Mouse (Mus musculus): Measurements from ENCODE around the gene Tex261. TPM values are rescaled to one million over a fixed set of nuclear protein-coding genes. Genes with fewer than 3 reads are reported as not detected.

Tex261 gene
- polyA plus RNA-seq, 1 experiment from 2014 or later, result 56.0 TPM

GRCm38 (mm10) chr6:83774781-83775563 is 641 bp downstream of the Tex261 start:
- no peaks in the 10 kb centered on the region for H3K27me3 ChIP-seq (ENCODE audit: control insufficient read depth, insufficient read depth, low read length)
- WGBS (ENCODE audit: insufficient replicate concordance), result 0% methylated on average over 14 of the region's 14 CpGs
- peak overlapping the region; percentile 85 for H3K27ac ChIP-seq (ENCODE audit: low read depth, low read length)
- peak; percentile 41; the same call in 1 of the 2 replicates for ATAC-seq (replicated peaks; ENCODE audit: insufficient number of reproducible peaks, low FRiP score, low TSS enrichment)
- H3K4me3 ChIP-seq (ENCODE audit: low read depth, low read length), result peak overlapping the region; percentile 88
- H3K4me2 ChIP-seq, result peak overlapping the region; percentile 90
- peaks cover 5% of the 10 kb centered on the region for H3K36me3 ChIP-seq (ENCODE audit: control insufficient read depth, insufficient read depth, low read length)
- peak overlapping the region; percentile 91 for H3K9ac ChIP-seq (ENCODE audit: low read depth, low read length)
- H3K9me3 ChIP-seq (replicated peaks; ENCODE audit: control insufficient read depth, low read length), result no peaks in the 10 kb centered on the region
- H3K4me1 ChIP-seq (ENCODE audit: control insufficient read depth, insufficient read depth, low read length), result peaks cover 10% of the 10 kb centered on the region

- H3K9me3 ChIP-seq (replicated peaks; ENCODE audit: control insufficient read depth, low read length), result no peaks in the 10 kb centered on the region
- H3K9ac ChIP-seq (ENCODE audit: low read depth, low read length), result peak overlapping the region; percentile 91; the same call in 1 of the 2 replicates
- no peaks in the 10 kb centered on the region for H3K27me3 ChIP-seq (ENCODE audit: control insufficient read depth, insufficient read depth, low read length)
- WGBS (ENCODE audit: insufficient replicate concordance), result 65% methylated on average over 9 of the region's 9 CpGs
- H3K4me3 ChIP-seq (ENCODE audit: low read depth, low read length), result peak overlapping the region; percentile 88
- ATAC-seq (replicated peaks; ENCODE audit: insufficient number of reproducible peaks, low FRiP score, low TSS enrichment), result no peak
- H3K4me2 ChIP-seq, result peak overlapping the region; percentile 90
- no peak overlapping the region for H3K27ac ChIP-seq (ENCODE audit: low read depth, low read length)
- H3K36me3 ChIP-seq (ENCODE audit: control insufficient read depth, insufficient read depth, low read length), result peaks cover 8% of the 10 kb centered on the region
- H3K4me1 ChIP-seq (ENCODE audit: control insufficient read depth, insufficient read depth, low read length), result peaks cover 10% of the 10 kb centered on the region
These were observed 1.5 kb downstream of the Tex261 start for GRCm38 (mm10) chr6:83774126-83774525.

- Histone ChIP-seq H3K27ac (ENCODE audit: low read depth, low read length) (no peak overlapping the region), H3K36me3 (ENCODE audit: control insufficient read depth, insufficient read depth, low read length) (peaks cover 8% of the 10 kb centered on the region), H3K4me2 (no peak overlapping the region), H3K4me1 (ENCODE audit: control insufficient read depth, insufficient read depth, low read length) (no peaks in the 10 kb centered on the region; the same call in 1 of the 2 replicates), H3K9me3 (replicated peaks; ENCODE audit: control insufficient read depth, low read length) (no peaks in the 10 kb centered on the region), H3K4me3 (ENCODE audit: low read depth, low read length) (no peak overlapping the region), H3K9ac (ENCODE audit: low read depth, low read length) (no peak overlapping the region), H3K27me3 (ENCODE audit: control insufficient read depth, insufficient read depth, low read length) (peaks cover 5% of the 10 kb centered on the region)
- WGBS (ENCODE audit: insufficient replicate concordance), result 76% methylated on average over 5 of the region's 5 CpGs
- ATAC-seq (replicated peaks; ENCODE audit: insufficient number of reproducible peaks, low FRiP score, low TSS enrichment), result no peak
These were observed 7.1 kb downstream of the Tex261 start for GRCm38 (mm10) chr6:83768485-83768884.

GRCm38 (mm10) chr6:83766982-83767381 is 8.6 kb downstream of the Tex261 start:
- H3K4me3 ChIP-seq (ENCODE audit: low read depth, low read length), result no peak overlapping the region
- H3K4me1 ChIP-seq (ENCODE audit: control insufficient read depth, insufficient read depth, low read length), result peaks cover 7% of the 10 kb centered on the region
- no peak for ATAC-seq (replicated peaks; ENCODE audit: insufficient number of reproducible peaks, low FRiP score, low TSS enrichment)
- peaks cover 8% of the 10 kb centered on the region; the same call in 1 of the 2 replicates for H3K36me3 ChIP-seq (ENCODE audit: control insufficient read depth, insufficient read depth, low read length)
- H3K9me3 ChIP-seq (replicated peaks; ENCODE audit: control insufficient read depth, low read length), result no peaks in the 10 kb centered on the region
- H3K27ac ChIP-seq (ENCODE audit: low read depth, low read length), result no peak overlapping the region
- peaks cover 20% of the 10 kb centered on the region for H3K27me3 ChIP-seq (ENCODE audit: control insufficient read depth, insufficient read depth, low read length)
- no peak overlapping the region for H3K4me2 ChIP-seq
- 49% methylated on average over 3 of the region's 3 CpGs for WGBS (ENCODE audit: insufficient replicate concordance)
- H3K9ac ChIP-seq (ENCODE audit: low read depth, low read length), result no peak overlapping the region

GRCm38 (mm10) chr6:83762880-83763431 is 12.7 kb downstream of the Tex261 start:
- 3% methylated on average over 35 of the region's 35 CpGs for WGBS (ENCODE audit: insufficient replicate concordance)
- peak; percentile 60; the same call in 1 of the 2 replicates for ATAC-seq (replicated peaks; ENCODE audit: insufficient number of reproducible peaks, low FRiP score, low TSS enrichment)
- H3K9ac ChIP-seq (ENCODE audit: low read depth, low read length), result peak overlapping the region; percentile 49; the same call in 1 of the 2 replicates
- peak overlapping the region; percentile 77 for H3K4me2 ChIP-seq
- H3K4me3 ChIP-seq (ENCODE audit: low read depth, low read length), result peak overlapping the region; percentile 47
- no peak overlapping the region for H3K27ac ChIP-seq (ENCODE audit: low read depth, low read length)
- H3K27me3 ChIP-seq (ENCODE audit: control insufficient read depth, insufficient read depth, low read length), result peaks cover 51% of the 10 kb centered on the region
- H3K4me1 ChIP-seq (ENCODE audit: control insufficient read depth, insufficient read depth, low read length), result peaks cover 7% of the 10 kb centered on the region
- no peaks in the 10 kb centered on the region for H3K36me3 ChIP-seq (ENCODE audit: control insufficient read depth, insufficient read depth, low read length)
- H3K9me3 ChIP-seq (replicated peaks; ENCODE audit: control insufficient read depth, low read length), result no peaks in the 10 kb centered on the region

GRCm38 (mm10) chr6:83762344-83762743 is 13.3 kb downstream of the Tex261 start, which contains the start of gene Ankrd53:
Gene Ankrd53 (plus strand): TSS chr6:83762644.
- peak within 1 kb of the TSS; percentile 77 for H3K4me2 ChIP-seq
- H3K4me1 ChIP-seq (ENCODE audit: control insufficient read depth, insufficient read depth, low read length), result peaks cover 7% of the 10 kb centered on the region
- H3K27me3 ChIP-seq (ENCODE audit: control insufficient read depth, insufficient read depth, low read length), result peaks cover 57% of the 10 kb centered on the region
- peak within 1 kb of the TSS; percentile 49; the same call in 1 of the 2 replicates for H3K9ac ChIP-seq (ENCODE audit: low read depth, low read length)
- H3K4me3 ChIP-seq (ENCODE audit: low read depth, low read length), result peak within 1 kb of the TSS; percentile 47
- no peaks in the 10 kb centered on the region for H3K9me3 ChIP-seq (replicated peaks; ENCODE audit: control insufficient read depth, low read length)
- 23% methylated on average over 6 of the region's 6 CpGs for WGBS (ENCODE audit: insufficient replicate concordance)
- H3K27ac ChIP-seq (ENCODE audit: low read depth, low read length), result no peak within 1 kb of the TSS
- ATAC-seq (replicated peaks; ENCODE audit: insufficient number of reproducible peaks, low FRiP score, low TSS enrichment), result no peak
- no peaks in the 10 kb centered on the region for H3K36me3 ChIP-seq (ENCODE audit: control insufficient read depth, insufficient read depth, low read length)

GRCm38 (mm10) chr6:83756051-83756450 is 19.6 kb downstream of the Tex261 start:
- no peak overlapping the region for H3K9ac ChIP-seq (ENCODE audit: low read depth, low read length)
- no peak overlapping the region for H3K27ac ChIP-seq (ENCODE audit: low read depth, low read length)
- H3K4me2 ChIP-seq, result no peak overlapping the region
- H3K36me3 ChIP-seq (ENCODE audit: control insufficient read depth, insufficient read depth, low read length), result no peaks in the 10 kb centered on the region
- peaks cover 70% of the 10 kb centered on the region for H3K27me3 ChIP-seq (ENCODE audit: control insufficient read depth, insufficient read depth, low read length)
- ATAC-seq (replicated peaks; ENCODE audit: insufficient number of reproducible peaks, low FRiP score, low TSS enrichment), result no peak
- 59% methylated on average over 9 of the region's 9 CpGs for WGBS (ENCODE audit: insufficient replicate concordance)
- H3K4me1 ChIP-seq (ENCODE audit: control insufficient read depth, insufficient read depth, low read length), result no peaks in the 10 kb centered on the region
- no peak overlapping the region for H3K4me3 ChIP-seq (ENCODE audit: low read depth, low read length)
- no peaks in the 10 kb centered on the region for H3K9me3 ChIP-seq (replicated peaks; ENCODE audit: control insufficient read depth, low read length)

GRCm38 (mm10) chr6:83750171-83750684 is 25.4 kb downstream of the Tex261 start:
- ATAC-seq (replicated peaks; ENCODE audit: insufficient number of reproducible peaks, low FRiP score, low TSS enrichment), result no peak
- H3K27me3 ChIP-seq (ENCODE audit: control insufficient read depth, insufficient read depth, low read length), result peaks cover 61% of the 10 kb centered on the region
- H3K9ac ChIP-seq (ENCODE audit: low read depth, low read length), result peak overlapping the region; percentile 48; the same call in 1 of the 2 replicates
- WGBS (ENCODE audit: insufficient replicate concordance), result 11% methylated on average over 11 of the region's 11 CpGs
- no peaks in the 10 kb centered on the region for H3K36me3 ChIP-seq (ENCODE audit: control insufficient read depth, insufficient read depth, low read length)
- H3K4me1 ChIP-seq (ENCODE audit: control insufficient read depth, insufficient read depth, low read length), result no peaks in the 10 kb centered on the region
- H3K4me2 ChIP-seq, result peak overlapping the region; percentile 45
- H3K4me3 ChIP-seq (ENCODE audit: low read depth, low read length), result no peak overlapping the region
- no peaks in the 10 kb centered on the region for H3K9me3 ChIP-seq (replicated peaks; ENCODE audit: control insufficient read depth, low read length)
- H3K27ac ChIP-seq (ENCODE audit: low read depth, low read length), result no peak overlapping the region
